Mouse (Mus musculus): ENCODE data around the gene Nt5m.

Gene Nt5m

GRCm38 (mm10) chr11:59839008-59839458 is at the start of gene Nt5m:
Nt5m (plus strand) TSS chr11:59839447.
- under 1% methylated on average over 24 of the region's 24 CpGs for WGBS

- 86% methylated on average over 6 of the region's 6 CpGs for WGBS
Measured at GRCm38 (mm10) chr11:59793390-59793789, 45.9 kb upstream of the Nt5m start.

- WGBS: 92% methylated on average over 10 of the region's 10 CpGs
Measured at GRCm38 (mm10) chr11:59800412-59800811, 38.8 kb upstream of the Nt5m start.

GRCm38 (mm10) chr11:59801881-59802280 is 37.4 kb upstream of the Nt5m start:
- 96% methylated on average over 8 of the region's 8 CpGs for WGBS

GRCm38 (mm10) chr11:59803516-59803915 is 35.7 kb upstream of the Nt5m start:
- WGBS: 93% methylated on average over 14 of the region's 14 CpGs

- WGBS: 90% methylated on average over 22 of the region's 22 CpGs
Measured at GRCm38 (mm10) chr11:59804409-59805110, 34.7 kb upstream of the Nt5m start.

- WGBS: 100% methylated on average over 1 of the region's 1 CpGs
Measured at GRCm38 (mm10) chr11:59805256-59805655, 34.0 kb upstream of the Nt5m start.

GRCm38 (mm10) chr11:59805656-59806055 is 33.6 kb upstream of the Nt5m start:
- 98% methylated on average over 2 of the region's 2 CpGs for WGBS

GRCm38 (mm10) chr11:59808170-59808960 is 30.9 kb upstream of the Nt5m start:
- WGBS: 41% methylated on average over 14 of the region's 14 CpGs

GRCm38 (mm10) chr11:59809071-59809669 is 30.1 kb upstream of the Nt5m start:
- under 1% methylated on average over 15 of the region's 15 CpGs for WGBS

GRCm38 (mm10) chr11:59809670-59810474 is 29.4 kb upstream of the Nt5m start, which contains the start of gene Flcn:
Flcn (minus strand) TSS chr11:59810016.
- WGBS: 1% methylated on average over 52 of the region's 52 CpGs

GRCm38 (mm10) chr11:59810480-59811158 is 28.6 kb upstream of the Nt5m start:
- WGBS: 52% methylated on average over 14 of the region's 14 CpGs

GRCm38 (mm10) chr11:59811211-59811610 is 28.0 kb upstream of the Nt5m start:
- 57% methylated on average over 4 of the region's 4 CpGs for WGBS

- 86% methylated on average over 3 of the region's 3 CpGs for WGBS
Measured at GRCm38 (mm10) chr11:59813276-59813675, 26.0 kb upstream of the Nt5m start.

GRCm38 (mm10) chr11:59814311-59814710 is 24.9 kb upstream of the Nt5m start:
- WGBS: 86% methylated on average over 1 of the region's 1 CpGs

- WGBS: 93% methylated on average over 6 of the region's 6 CpGs
Measured at GRCm38 (mm10) chr11:59814936-59815335, 24.3 kb upstream of the Nt5m start.

GRCm38 (mm10) chr11:59815482-59816065 is 23.7 kb upstream of the Nt5m start:
- 86% methylated on average over 6 of the region's 6 CpGs for WGBS

- WGBS: 91% methylated on average over 3 of the region's 3 CpGs
Measured at GRCm38 (mm10) chr11:59817916-59818315, 21.3 kb upstream of the Nt5m start.

GRCm38 (mm10) chr11:59821625-59822024 is 17.6 kb upstream of the Nt5m start:
- 54% methylated on average over 3 of the region's 3 CpGs for WGBS

- no CpG with 5 or more reads among the region's 1 CpGs for WGBS
Measured at GRCm38 (mm10) chr11:59837789-59838188, 1.5 kb upstream of the Nt5m start.

- WGBS: 37% methylated on average over 4 of the region's 4 CpGs
Measured at GRCm38 (mm10) chr11:59838426-59838825, 821 bp upstream of the Nt5m start.
